Mouse (Mus musculus): ENCODE measurements around the gene Car6.

Gene Car6

DNA sequence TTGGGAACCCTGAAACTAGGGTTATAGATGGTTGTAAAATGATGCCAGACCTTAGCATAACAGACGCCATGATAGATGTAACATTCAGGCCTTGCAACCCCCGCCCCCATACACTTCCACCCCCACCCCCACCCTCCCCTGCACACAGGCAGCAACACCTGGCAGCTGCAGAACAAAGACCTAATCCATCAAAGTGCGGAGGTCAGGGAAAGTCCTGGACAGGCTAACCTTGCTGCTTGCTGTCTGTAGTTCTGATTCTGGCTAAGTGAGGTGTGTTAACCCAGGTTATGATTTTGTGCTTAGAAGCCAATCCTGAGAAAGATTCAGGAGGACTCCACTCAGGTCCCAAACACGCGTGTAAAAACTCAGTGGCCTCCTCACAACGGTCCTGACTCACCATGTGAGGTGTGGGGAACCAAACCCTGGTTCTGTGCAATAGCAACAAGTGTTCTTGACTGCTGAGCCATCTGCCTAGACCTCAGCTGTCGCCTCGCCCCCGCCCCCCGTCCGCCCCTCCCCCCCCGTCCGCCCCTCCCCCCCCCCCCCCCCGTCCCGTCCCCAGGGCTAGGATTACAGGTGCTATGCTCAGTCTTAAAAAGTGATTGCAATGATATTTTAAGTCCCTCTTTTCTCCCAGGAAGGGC is 28.7 kb upstream of the Car6 start:
- no peak for DNase-seq (ENCODE audit: low read depth, low spot score)

- DNase-seq (ENCODE audit: low read depth, low spot score) = no peak
These were observed 27.6 kb upstream of the Car6 start for GRCm38 (mm10) chr4:150228581-150229348.

GRCm38 (mm10) chr4:150226818-150227688 is 25.9 kb upstream of the Car6 start:
- DNase-seq (ENCODE audit: low read depth, low spot score) = no peak

DNA sequence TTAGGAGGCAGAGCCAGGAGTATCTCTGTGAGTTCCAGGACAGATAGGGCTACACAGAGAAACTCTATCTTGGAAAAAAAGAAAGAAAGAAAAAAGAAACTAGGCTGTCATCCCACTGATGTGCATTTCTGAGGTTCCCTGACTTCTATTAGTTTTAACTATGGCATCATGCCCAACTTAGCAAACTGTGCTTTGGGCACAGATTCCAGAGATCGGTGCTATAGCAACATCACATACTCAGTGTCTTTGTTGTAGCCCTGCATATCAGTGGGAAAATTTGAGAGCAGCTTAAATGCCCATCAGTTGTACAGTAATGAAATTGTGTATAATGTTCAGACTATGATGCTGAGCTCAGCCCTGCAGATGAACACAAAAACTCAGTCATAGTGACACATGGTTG is 24.6 kb upstream of the Car6 start:
- no peak for DNase-seq (ENCODE audit: low read depth, low spot score)

- no peak for DNase-seq (ENCODE audit: low read depth, low spot score)
These were observed 22.7 kb upstream of the Car6 start for GRCm38 (mm10) chr4:150223830-150224229.

- no peak for DNase-seq (ENCODE audit: low read depth, low spot score)
These were observed 20.0 kb upstream of the Car6 start for GRCm38 (mm10) chr4:150221017-150221640.

- DNase-seq (ENCODE audit: low read depth, low spot score) = no peak
These were observed 19.5 kb upstream of the Car6 start for GRCm38 (mm10) chr4:150220584-150220983.

- DNase-seq (ENCODE audit: low read depth, low spot score) = no peak
These were observed 18.6 kb upstream of the Car6 start for GRCm38 (mm10) chr4:150219501-150220292.

DNA sequence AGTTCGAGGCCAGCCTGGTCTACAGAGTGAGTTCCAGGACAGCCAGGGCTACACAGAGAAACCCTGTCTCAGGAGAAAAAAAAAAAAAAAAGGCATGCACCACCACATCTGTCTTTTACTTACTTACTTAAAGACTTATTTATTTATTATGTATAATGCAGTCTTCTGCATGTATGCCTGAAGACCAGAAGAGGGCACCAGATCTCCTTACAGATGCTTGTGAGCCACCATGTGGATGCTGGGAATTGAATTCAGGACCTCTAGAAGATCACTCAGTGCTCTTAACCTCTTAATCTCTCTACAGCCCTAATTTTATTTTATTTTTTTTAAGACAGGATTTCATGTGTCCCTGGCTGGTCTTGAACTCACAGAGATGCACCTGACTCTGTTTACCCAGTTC is 16.8 kb upstream of the Car6 start:
- DNase-seq (ENCODE audit: low read depth, low spot score) = no peak

- no peak for DNase-seq (ENCODE audit: low read depth, low spot score)
These were observed 16.0 kb upstream of the Car6 start for GRCm38 (mm10) chr4:150217042-150217554.

- DNase-seq (ENCODE audit: low read depth, low spot score) = no peak
These were observed 15.3 kb upstream of the Car6 start for GRCm38 (mm10) chr4:150216423-150216822.

DNA sequence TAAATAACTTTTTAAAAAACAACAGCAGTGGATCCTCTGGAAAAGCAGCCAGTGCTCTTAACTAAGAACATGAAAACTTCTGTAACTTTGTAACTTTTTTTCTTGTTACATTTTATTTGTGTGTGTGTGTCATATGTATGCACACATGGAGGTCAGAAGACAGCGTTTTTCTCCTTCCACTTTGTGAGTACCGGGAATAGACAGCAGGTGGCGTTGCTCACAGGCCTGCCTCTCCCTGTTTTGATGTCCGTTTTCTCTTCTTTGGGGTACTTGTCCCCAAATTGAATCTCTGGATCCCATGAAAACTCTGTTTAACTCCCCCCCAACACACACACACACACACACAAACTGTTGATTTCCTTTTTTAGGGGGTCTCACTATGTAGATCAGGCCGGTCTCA is 12.8 kb upstream of the Car6 start:
- DNase-seq (ENCODE audit: low read depth, low spot score) = no peak

GRCm38 (mm10) chr4:150212553-150212971 is 11.4 kb upstream of the Car6 start:
- peak; percentile 73 for DNase-seq (ENCODE audit: low read depth, low spot score)

GRCm38 (mm10) chr4:150211930-150212552 is 10.9 kb upstream of the Car6 start:
- DNase-seq (ENCODE audit: low read depth, low spot score) = no peak

DNA sequence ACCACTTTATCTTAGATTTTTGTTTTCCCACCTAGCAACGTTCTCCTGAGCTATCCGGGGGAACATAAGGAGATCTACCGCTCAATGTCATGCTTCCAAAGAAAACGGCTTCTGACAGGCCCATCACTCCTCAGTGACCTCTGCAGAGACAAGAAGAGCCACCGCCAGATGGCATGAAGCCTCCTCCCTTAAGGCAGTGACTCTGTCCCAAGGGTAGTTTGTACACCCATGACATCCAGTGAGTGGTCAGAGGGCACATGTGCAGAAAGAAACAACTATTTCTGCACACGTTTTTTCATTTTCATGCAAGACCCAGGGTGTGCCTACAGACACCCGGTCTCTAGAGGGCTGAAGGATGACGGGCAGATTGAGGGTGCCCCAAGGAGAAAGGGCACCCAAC is 9.2 kb upstream of the Car6 start:
- no peak for DNase-seq (ENCODE audit: low read depth, low spot score)

DNA sequence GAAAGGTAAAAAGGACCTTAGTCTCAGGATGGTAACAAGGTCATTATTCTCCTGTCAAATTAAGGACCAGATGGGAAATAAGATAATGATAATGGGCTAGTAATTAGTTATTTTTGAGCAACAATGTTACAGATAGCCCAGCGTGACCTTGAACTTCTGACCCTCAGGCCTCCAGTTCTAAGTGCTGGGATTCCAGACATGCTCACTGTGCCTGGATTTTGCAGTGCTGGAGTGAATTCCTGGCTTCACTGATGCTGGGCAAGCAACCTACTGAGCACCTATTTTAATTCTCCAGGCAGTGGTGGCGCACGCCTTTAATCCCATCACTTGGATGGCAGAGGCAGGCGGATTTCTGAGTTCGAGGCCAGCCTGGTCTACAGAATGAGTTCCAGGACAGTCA is 8.6 kb upstream of the Car6 start:
- DNase-seq (ENCODE audit: low read depth, low spot score) = no peak

- DNase-seq (ENCODE audit: low read depth, low spot score) = no peak
These were observed 3.7 kb upstream of the Car6 start for GRCm38 (mm10) chr4:150204877-150205276.

GRCm38 (mm10) chr4:150202702-150203101 is 1.6 kb upstream of the Car6 start:
- DNase-seq (ENCODE audit: low read depth, low spot score) = no peak

DNA sequence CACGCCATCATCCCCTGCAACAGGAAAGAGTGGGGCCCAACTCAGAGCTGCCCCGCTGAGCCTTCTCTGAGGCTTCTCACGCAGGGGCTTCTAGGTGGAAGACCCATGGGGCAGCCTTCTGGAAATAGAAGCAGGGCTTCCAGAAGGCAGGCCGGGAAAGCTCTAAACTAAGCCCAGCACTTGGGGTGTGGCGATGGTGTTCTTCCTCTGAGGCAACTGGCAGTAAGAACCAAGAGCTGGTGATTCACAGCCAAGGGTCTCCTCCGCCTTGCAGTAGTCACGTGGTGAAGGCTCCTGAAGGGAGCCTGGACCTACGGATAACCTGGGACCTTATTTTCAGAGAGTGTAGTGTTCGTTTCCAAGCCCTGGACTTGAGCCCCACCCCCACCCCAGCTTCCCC is 2.9 kb downstream of the Car6 start:
- no peak for DNase-seq (ENCODE audit: low read depth, low spot score)

GRCm38 (mm10) chr4:150193915-150194314 is 7.2 kb downstream of the Car6 start:
- DNase-seq (ENCODE audit: low read depth, low spot score) = no peak
